Mouse (Mus musculus) thymus, adult 2 months (tissue): ENCODE results near the gene Fbxl13. TPM values are rescaled to one million over a fixed set of nuclear protein-coding genes. Genes with fewer than 3 reads are reported as not detected.

Source experiments
- DNase-seq: peaks from one replicate; pipeline ENCODE4 v3.0.0; 2021
- H3K27ac ChIP-seq: fragments of 200-500 bp; 2 replicates; pipeline ENCODE4 v1.5.1; 2012; ENCODE audit warnings: low read length, control low read depth; ENCODE audit not compliant: control insufficient read depth, insufficient read depth
- H3K27me3 ChIP-seq: fragments of 200-500 bp; 2 replicates; pipeline ENCODE4 v1.6.1; 2012; ENCODE audit warnings: mild to moderate bottlenecking, low read length, moderate library complexity, mixed read lengths; ENCODE audit not compliant: control insufficient read depth, insufficient read depth
- H3K36me3 ChIP-seq: fragments of 200-500 bp; 2 replicates; pipeline ENCODE4 v1.6.1; 2012; ENCODE audit warnings: mild to moderate bottlenecking, low read length, moderate library complexity; ENCODE audit not compliant: control insufficient read depth, insufficient read depth
- H3K4me1 ChIP-seq: fragments of 200-500 bp; replicated peaks from 2 replicates; pipeline ENCODE4 v1.6.1; 2012; ENCODE audit warnings: low read length; ENCODE audit not compliant: control insufficient read depth, insufficient read depth
- H3K4me3 ChIP-seq: fragments of 200-500 bp; 2 replicates; pipeline ENCODE4 v1.5.1; 2012; ENCODE audit warnings: mild to moderate bottlenecking, low read length, control low read depth, moderate library complexity; ENCODE audit not compliant: control insufficient read depth, insufficient read depth
- CTCF ChIP-seq: fragments of 200-500 bp; IDR thresholded peaks from 2 replicates; pipeline ENCODE4 v1.5.1; 2012; ENCODE audit warnings: mild to moderate bottlenecking, control low read depth, low read length, moderate library complexity, borderline replicate concordance; ENCODE audit not compliant: control insufficient read depth, poor library complexity, insufficient read depth; ENCODE audit errors: extremely low read depth
- POLR2A ChIP-seq: fragments of 200-500 bp; IDR thresholded peaks from 2 replicates; pipeline ENCODE4 v1.6.1; 2012; ENCODE audit warnings: mild to moderate bottlenecking, low read length, control low read depth, moderate library complexity; ENCODE audit not compliant: control insufficient read depth, poor library complexity, insufficient read depth; ENCODE audit errors: extremely low read depth
- WGBS: fragments of 180-500 bp; shearing (Covaris S2); methylation state at CpG from one replicate; pipeline ENCODE4 v1.1.7; 2018; 5-methylcytosine and 5-hydroxymethylcytosine counted together
- polyA plus RNA-seq: library from polyadenylated mRNA; depleted of rRNA; stranded (reverse); fragments of >200 nt; gene quantifications from 2 replicates; pipeline ENCODE4 v1.2.3, GENCODE M21; 2012

The Fbxl13 gene
- polyA plus RNA-seq, 1 experiment: 0.12 TPM

DNA sequence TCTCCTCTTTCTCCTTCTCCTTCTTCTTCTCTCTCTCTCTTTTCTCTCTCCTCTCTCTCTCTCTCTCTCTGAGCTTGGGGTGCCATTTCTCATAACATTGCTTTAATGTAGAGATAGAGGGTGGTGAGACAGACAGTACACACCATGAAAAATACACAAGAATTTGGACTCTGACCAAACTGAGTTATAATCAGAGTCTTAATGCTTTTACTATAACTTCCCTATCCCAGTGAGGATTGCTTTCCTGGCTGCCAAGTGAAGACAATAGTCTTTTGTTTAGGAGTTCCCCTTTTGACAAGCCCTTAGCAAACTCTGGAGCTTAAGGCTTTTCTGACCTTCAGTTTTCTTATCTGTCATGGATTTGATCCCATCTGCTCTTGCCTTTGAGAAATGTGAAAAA, 100.2 kb downstream of the Fbxl13 start:
- DNase-seq: no peak
- no peak for TF ChIP-seq CTCF
- no peak for TF ChIP-seq POLR2A
- H3K27ac ChIP-seq: no peak overlapping the region

DNA sequence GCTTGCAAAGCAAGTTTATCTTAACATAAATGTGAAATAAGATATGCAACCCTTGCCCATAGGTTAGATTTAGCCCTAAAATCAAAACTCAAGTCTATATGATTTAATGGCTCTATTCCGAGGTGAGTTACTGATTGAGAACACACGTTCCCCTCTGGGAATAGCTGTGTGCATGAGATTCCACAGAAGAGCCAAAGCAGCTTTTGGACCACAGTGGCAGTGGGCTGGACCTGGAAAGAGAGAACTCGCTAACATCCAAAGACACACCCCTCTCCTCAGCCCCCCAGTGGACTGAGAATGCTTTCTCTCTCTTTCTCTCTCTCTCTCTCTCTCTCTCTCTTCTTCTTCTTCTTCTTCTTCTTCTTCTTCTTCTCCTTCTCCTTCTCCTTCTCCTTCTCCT, 100.6 kb downstream of the Fbxl13 start:
- DNase-seq: no peak
- Histone ChIP-seq H3K27me3 (no peaks in the 10 kb centered on the region), H3K4me1 (no peaks in the 10 kb centered on the region), H3K4me3 (no peak overlapping the region), H3K27ac (no peak overlapping the region), H3K36me3 (no peaks in the 10 kb centered on the region)
- 82% methylated on average over 3 of the region's 3 CpGs for WGBS
- TF ChIP-seq CTCF (no peak), POLR2A (no peak)

More for the DNA sequence above, 100.2 kb downstream of the Fbxl13 start:
- Histone ChIP-seq H3K4me1 (no peaks in the 10 kb centered on the region), H3K4me3 (no peak overlapping the region), H3K36me3 (no peaks in the 10 kb centered on the region), H3K27me3 (no peaks in the 10 kb centered on the region)

DNA sequence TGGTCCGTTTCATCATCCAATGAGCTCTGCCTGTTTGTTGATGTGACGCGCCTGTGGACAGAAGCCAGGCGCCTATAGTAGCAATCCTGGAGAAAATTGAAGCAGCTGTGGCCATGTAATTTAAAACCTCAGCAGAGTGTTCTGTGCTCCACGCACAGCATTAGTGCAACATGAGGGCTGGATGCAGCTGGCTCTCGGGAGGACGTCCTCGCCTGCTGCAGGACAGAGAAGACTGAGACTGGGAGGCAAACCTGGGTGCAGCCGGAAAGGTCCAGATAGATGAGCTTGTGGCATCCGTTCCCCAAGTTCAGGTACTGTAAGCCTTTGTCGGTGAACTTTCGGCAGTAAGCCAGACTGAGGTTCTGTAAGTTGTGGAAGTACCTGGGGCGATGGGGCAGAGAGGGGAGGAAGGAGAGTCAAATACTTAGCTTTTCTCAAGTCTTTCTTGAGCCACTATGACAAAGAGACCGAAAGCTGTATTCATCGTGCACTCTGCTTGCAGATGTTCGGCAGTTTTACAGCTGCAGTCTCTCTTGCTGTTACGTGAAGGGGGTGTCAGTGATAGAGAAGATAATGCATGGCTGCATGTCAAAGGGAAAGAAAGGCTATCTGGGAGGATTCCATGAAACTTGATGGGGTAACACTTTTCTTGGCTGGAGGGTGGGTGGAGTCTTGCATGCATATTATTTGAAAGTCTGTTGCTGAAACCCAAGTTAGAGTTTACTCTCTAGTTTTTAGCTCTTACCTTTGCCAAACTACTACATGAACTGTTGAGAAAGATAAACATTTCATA, 101.8 kb downstream of the Fbxl13 start, which contains the start of gene Lrrc17:
TSS of gene Lrrc17 (plus strand) at position 151 of the 793 bp plus-strand sequence.
- Histone ChIP-seq H3K27ac (no peak within 1 kb of the TSS), H3K27me3 (no peaks in the 10 kb centered on the region), H3K36me3 (no peaks in the 10 kb centered on the region), H3K4me1 (no peaks in the 10 kb centered on the region), H3K4me3 (no peak within 1 kb of the TSS)
- no peak for TF ChIP-seq POLR2A
- TF ChIP-seq CTCF: no peak
- 84% methylated on average over 17 of the region's 17 CpGs for WGBS
- no peak for DNase-seq

DNA sequence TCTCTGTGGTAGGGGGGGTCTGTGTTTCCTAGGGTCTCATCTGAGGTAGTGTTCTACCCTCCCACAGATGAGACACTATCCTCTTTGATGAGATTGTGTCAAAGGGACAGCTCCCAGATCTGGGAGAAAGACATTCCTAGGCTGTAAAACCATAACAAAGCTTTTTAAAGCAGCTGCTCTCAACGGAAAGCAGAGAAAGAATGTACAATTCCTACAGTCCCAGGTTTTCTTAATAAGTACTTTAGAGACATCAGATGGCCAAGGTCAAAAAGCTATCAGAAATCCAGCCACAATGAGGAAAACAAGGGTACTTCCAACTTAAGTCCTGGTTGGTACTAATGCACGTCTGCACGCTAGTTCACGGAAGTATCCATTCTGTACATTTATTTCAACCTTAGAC, 103.2 kb downstream of the Fbxl13 start:
- TF ChIP-seq POLR2A (no peak), CTCF (no peak)
- no peak for DNase-seq
- WGBS: 87% methylated on average over 4 of the region's 4 CpGs
- Histone ChIP-seq H3K4me1 (no peaks in the 10 kb centered on the region), H3K4me3 (no peak overlapping the region), H3K27ac (no peak overlapping the region), H3K36me3 (no peaks in the 10 kb centered on the region), H3K27me3 (no peaks in the 10 kb centered on the region)

DNA sequence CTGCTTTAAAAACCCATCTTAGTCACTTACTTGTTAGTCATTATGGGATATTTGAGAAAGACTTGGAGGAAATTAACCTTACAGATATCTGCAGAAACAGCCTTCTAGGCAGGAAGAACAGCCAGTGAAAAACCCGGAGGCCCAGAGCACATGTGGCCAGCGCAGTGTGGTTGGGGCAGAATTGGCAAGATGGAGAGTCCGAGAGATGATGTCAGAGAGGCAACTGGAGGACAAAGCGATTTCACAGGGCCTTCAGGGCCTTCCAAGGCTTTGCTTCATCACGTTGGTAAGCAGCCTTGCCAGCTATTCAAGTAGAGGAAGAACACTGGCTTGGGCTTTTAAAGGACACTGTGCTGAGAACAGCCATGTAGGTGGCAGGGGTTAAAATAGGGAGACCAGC, 112.5 kb downstream of the Fbxl13 start:
- no peak overlapping the region for H3K4me3 ChIP-seq
- DNase-seq: no peak
- H3K27ac ChIP-seq: no peak overlapping the region
- 90% methylated on average over 5 of the region's 5 CpGs for WGBS
- no peaks in the 10 kb centered on the region for H3K27me3 ChIP-seq
- no peaks in the 10 kb centered on the region for H3K4me1 ChIP-seq
- TF ChIP-seq CTCF (no peak), POLR2A (no peak)
- H3K36me3 ChIP-seq: no peaks in the 10 kb centered on the region

DNA sequence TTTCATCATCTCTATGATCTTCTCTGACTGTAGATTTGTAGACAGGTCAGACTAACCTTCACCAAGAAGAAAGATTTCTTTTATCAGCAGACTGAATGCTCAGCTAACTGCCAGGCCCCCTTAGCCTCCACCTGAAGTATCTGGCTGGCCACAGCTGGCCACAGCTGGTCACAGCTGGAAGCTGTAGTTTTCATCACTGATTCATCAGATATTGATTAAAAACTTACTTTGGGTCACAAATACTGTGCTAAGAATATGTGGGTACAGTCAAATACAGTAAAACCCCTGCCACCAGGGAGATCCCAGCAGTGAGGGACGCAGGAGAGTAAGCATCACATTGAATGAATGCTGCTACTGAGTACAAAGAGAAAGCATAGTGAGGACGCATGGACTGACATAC, 113.3 kb downstream of the Fbxl13 start:
- H3K27ac ChIP-seq: no peak overlapping the region
- TF ChIP-seq POLR2A: no peak
- TF ChIP-seq CTCF: no peak
- H3K27me3 ChIP-seq: no peaks in the 10 kb centered on the region
- H3K36me3 ChIP-seq: no peaks in the 10 kb centered on the region
- WGBS: 95% methylated on average over 2 of the region's 2 CpGs
- no peak overlapping the region for H3K4me3 ChIP-seq
- H3K4me1 ChIP-seq: no peaks in the 10 kb centered on the region
- DNase-seq: no peak

DNA sequence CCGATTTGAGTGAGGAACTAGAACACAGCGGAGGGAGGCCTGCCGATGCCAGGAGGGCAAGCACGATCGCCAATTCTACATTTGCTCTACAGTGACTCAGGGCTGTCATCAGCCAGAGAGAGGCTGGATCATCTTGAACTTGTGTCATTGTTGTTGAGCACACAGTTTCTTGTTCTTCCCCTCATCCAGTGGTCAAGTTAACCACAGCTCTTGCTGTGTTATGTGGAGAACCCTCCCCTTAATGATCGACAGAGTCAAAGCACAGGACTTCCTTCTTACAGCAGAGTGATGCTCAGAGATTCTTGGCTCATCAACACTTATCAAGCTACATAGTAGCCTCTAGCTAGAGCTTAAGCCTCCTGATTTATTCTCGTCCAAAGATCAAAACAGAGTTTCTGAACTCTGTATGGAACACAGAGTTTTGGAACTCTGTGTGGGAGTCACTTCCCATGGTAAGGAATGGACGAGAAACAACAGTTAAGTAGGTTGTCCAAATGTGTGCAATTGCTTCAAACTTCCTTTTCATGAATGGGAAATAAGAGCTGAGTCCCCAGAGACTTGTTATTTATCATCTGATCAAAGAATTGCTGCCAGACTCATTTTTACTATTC, 116.2 kb downstream of the Fbxl13 start:
- 81% methylated on average over 8 of the region's 8 CpGs for WGBS
- Histone ChIP-seq H3K4me3 (no peak overlapping the region), H3K27me3 (no peaks in the 10 kb centered on the region), H3K36me3 (no peaks in the 10 kb centered on the region), H3K4me1 (no peaks in the 10 kb centered on the region), H3K27ac (no peak overlapping the region)
- TF ChIP-seq POLR2A: no peak
- TF ChIP-seq CTCF: no peak
- DNase-seq: no peak
